Mouse (Mus musculus) small intestine, adult 2 months (tissue): ENCODE results near the gene Dph5. TPM values are rescaled to one million over a fixed set of nuclear protein-coding genes. Genes with fewer than 3 reads are reported as not detected.
"Not testable (repeated sequence)": the region's sequence is repeated elsewhere in the genome, so short reads cannot be mapped to it uniquely, and the experiment has no call there.

Source experiments
- H3K27ac ChIP-seq: fragments of 200-500 bp; 2 replicates; pipeline ENCODE4 v1.5.1; 2012; ENCODE audit warnings: low read depth, low read length, control low read depth, inconsistent platforms; ENCODE audit not compliant: insufficient read depth
- H3K27me3 ChIP-seq: fragments of 200-500 bp; 2 replicates; pipeline ENCODE4 v1.6.1; 2012; ENCODE audit warnings: mild to moderate bottlenecking, moderate library complexity, low read length, inconsistent platforms; ENCODE audit not compliant: control insufficient read depth, insufficient read depth
- H3K36me3 ChIP-seq: fragments of 200-500 bp; 2 replicates; pipeline ENCODE4 v1.6.1; 2012; ENCODE audit warnings: mild to moderate bottlenecking, low read length, control low read depth, inconsistent platforms; ENCODE audit not compliant: control insufficient read depth, insufficient read depth
- H3K4me1 ChIP-seq: fragments of 200-500 bp; 2 replicates; pipeline ENCODE4 v1.6.1; 2012; ENCODE audit warnings: low read length, inconsistent platforms, mixed read lengths; ENCODE audit not compliant: control insufficient read depth, insufficient read depth, insufficient read length
- H3K4me3 ChIP-seq: fragments of 200-500 bp; 2 replicates; pipeline ENCODE4 v1.5.1; 2012; ENCODE audit warnings: low read depth, mild to moderate bottlenecking, control low read depth, inconsistent platforms, low read length, moderate library complexity
- CTCF ChIP-seq: fragments of 200-500 bp; IDR thresholded peaks from 2 replicates; pipeline ENCODE4 v1.5.1; 2012; ENCODE audit warnings: low read depth, mild to moderate bottlenecking, control low read depth, inconsistent platforms, low read length, moderate library complexity, mixed read lengths; ENCODE audit not compliant: insufficient replicate concordance, insufficient read length; ENCODE audit errors: extremely low read depth
- POLR2A ChIP-seq: fragments of 200-500 bp; IDR thresholded peaks from 2 replicates; pipeline ENCODE4 v1.6.1; 2012; ENCODE audit warnings: low read depth, mild to moderate bottlenecking, control low read depth, inconsistent platforms, low read length, moderate library complexity
- WGBS: fragments of 180-500 bp; shearing (Covaris S2); methylation state at CpG from one replicate; pipeline ENCODE4 v1.1.7; 2018; 5-methylcytosine and 5-hydroxymethylcytosine counted together
- polyA plus RNA-seq: library from polyadenylated mRNA; depleted of rRNA; stranded (reverse); fragments of >200 nt; gene quantifications from 2 replicates; pipeline ENCODE4 v1.2.3, GENCODE M21; 2012

Dph5 gene
- polyA plus RNA-seq, 1 experiment: 0.94 TPM

DNA sequence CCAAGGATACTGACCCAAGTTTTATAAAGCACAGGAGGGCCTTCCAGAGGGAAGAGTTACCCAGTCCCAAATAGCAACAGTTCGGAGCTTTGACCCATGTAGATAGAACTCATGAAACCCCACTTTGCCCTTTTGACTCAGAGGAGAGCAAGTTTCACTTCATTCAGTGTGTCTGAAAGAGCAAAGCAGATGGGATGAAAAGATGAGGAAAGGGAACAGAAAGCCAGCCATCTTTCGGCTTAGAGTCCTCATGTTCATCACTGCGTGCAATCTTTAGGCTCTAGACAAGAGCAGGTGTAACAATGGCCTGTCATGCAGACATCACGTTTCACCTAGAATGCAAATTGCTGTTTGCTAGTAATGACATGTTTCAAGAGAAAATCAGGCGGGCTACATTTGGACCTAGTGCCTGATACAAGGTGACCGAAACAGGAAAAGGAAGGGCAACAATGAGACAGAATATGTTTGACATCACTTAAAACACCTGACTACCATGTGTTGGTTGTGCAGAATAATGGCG lies 32.9 kb upstream of the Dph5 start:
- TF ChIP-seq POLR2A (no peak), CTCF (no peak)
- Histone ChIP-seq H3K27ac (no peak overlapping the region), H3K4me3 (no peak overlapping the region), H3K27me3 (no peaks in the 10 kb centered on the region), H3K4me1 (no peaks in the 10 kb centered on the region), H3K36me3 (no peaks in the 10 kb centered on the region)
- WGBS: 93% methylated on average over 7 of the region's 7 CpGs

DNA sequence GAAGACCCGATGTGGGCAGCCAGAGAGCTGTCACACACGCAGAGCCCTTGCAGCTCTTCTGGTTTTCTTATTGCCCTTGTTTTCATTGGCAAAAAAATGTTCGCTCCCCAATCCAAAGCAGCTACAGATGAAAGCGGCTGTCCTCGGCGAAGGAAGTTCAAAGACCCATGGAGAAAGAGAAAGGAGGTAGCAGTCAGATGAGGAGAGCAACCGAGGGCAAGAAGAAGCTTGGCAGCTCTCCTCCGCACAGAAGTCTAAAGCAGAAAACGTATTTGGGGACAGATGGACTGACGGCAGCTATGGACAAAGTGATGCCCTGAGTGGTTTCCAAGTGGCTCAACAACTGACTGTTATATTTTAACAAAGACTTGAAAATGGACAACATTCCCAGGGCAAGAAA lies 32.1 kb upstream of the Dph5 start:
- Histone ChIP-seq H3K27me3 (no peaks in the 10 kb centered on the region), H3K4me3 (no peak overlapping the region), H3K36me3 (no peaks in the 10 kb centered on the region), H3K4me1 (no peaks in the 10 kb centered on the region), H3K27ac (no peak overlapping the region)
- 80% methylated on average over 10 of the region's 10 CpGs for WGBS
- TF ChIP-seq POLR2A: no peak
- TF ChIP-seq CTCF: no peak

GRCm38 (mm10) chr3:115856484-115857022 lies 31.1 kb upstream of the Dph5 start:
- Histone ChIP-seq H3K36me3 (no peaks in the 10 kb centered on the region), H3K4me1 (no peaks in the 10 kb centered on the region), H3K27ac (no peak overlapping the region), H3K4me3 (no peak overlapping the region), H3K27me3 (no peaks in the 10 kb centered on the region)
- WGBS: 34% methylated on average over 8 of the region's 8 CpGs
- TF ChIP-seq CTCF: no peak
- TF ChIP-seq POLR2A: no peak

DNA sequence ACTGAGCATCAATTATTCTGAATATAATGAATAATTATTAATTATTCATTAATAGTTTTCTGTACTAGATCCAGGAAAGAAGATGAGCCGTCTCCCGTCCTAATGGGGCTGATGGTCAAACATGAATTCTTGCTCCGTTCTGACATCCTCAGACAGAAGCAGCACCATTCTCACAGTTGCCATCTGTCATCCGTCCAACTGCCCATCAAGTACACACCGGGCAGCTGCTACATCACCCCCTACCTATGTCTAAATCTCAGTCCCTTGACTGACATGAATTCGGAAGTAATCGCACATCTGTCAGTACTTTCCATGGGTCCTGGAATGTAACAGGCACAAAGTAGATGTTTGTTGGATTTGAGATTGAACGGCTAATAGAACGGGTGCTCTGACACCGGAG lies 30.2 kb upstream of the Dph5 start:
- no peaks in the 10 kb centered on the region for H3K27me3 ChIP-seq
- no peak overlapping the region for H3K27ac ChIP-seq
- H3K36me3 ChIP-seq: no peaks in the 10 kb centered on the region
- TF ChIP-seq CTCF (no peak), POLR2A (no peak)
- H3K4me3 ChIP-seq: no peak overlapping the region
- H3K4me1 ChIP-seq: no peaks in the 10 kb centered on the region
- 90% methylated on average over 10 of the region's 10 CpGs for WGBS

DNA sequence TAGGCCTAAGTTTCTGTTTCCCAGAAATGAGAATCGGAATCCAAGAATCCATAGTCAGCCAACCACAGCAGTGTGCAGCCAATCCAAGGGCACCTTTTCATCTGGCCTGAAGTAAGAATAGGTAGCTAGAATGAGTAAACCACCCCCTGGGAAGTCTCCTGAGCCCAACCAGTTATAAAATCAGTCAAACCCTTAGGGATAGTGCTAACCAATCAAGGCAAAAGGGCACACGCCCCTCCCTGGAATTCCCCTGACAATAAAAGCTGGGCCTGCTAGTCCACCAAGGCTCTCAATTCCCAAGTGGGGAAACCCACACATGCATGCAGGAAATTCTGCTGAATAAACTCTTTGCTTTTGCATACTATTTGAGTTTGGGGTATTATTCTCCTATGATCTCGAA lies 28.8 kb upstream of the Dph5 start:
- H3K36me3 ChIP-seq: no peaks in the 10 kb centered on the region
- no peaks in the 10 kb centered on the region for H3K4me1 ChIP-seq
- no peak overlapping the region for H3K27ac ChIP-seq
- TF ChIP-seq CTCF: no peak
- no peak for TF ChIP-seq POLR2A
- H3K4me3 ChIP-seq: no peak overlapping the region
- no peaks in the 10 kb centered on the region for H3K27me3 ChIP-seq
- 76% methylated on average over 3 of the region's 3 CpGs for WGBS

DNA sequence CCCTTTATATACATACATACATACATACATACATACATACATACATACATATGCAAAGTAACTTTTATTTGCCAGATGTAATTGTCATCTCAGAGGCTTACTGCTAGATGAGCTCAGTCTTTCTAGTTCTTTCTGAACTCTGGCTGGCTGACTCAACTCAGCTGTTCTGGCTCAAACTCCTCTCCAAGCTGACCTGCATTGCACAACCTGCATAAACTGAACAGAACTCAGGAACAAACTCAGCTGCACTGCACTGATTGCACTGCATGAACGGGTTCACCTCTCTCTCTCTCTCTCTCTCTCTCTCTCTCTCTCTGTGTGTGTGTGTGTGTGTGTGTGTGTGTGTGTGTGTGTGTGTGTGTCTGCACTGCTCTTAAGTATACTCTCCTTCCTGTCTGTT lies 26.9 kb upstream of the Dph5 start:
- H3K4me3 ChIP-seq, H3K27ac ChIP-seq, H3K36me3 ChIP-seq, H3K27me3 ChIP-seq, H3K4me1 ChIP-seq: not testable (repeated sequence)
- WGBS: 86% methylated on average over 1 of the region's 1 CpGs

DNA sequence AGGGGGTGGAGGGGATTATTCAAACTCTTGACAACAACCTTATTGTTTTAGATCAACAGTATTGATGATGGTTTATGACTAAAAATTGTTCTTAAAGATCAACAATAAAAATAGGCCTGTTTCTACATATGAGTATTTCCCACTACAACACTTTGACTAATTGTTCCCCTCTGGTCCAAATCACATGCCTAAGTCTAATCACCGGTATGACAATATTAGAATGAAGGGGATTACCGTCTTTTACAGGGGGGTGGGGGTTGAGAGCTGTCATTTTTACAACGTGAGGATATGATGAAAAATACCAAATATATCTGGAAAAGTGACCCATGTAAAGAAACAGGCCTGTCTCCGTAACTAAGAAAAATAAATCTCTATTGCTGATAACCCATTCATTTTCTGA lies 24.1 kb upstream of the Dph5 start:
- Histone ChIP-seq H3K27ac (no peak overlapping the region), H3K4me3 (no peak overlapping the region), H3K36me3 (no peaks in the 10 kb centered on the region), H3K4me1 (no peaks in the 10 kb centered on the region), H3K27me3 (no peaks in the 10 kb centered on the region)
- TF ChIP-seq CTCF (no peak), POLR2A (no peak)
- WGBS: 72% methylated on average over 4 of the region's 4 CpGs

- no peaks in the 10 kb centered on the region for H3K4me1 ChIP-seq
- TF ChIP-seq CTCF (no peak), POLR2A (no peak)
- H3K27ac ChIP-seq: no peak overlapping the region
- H3K4me3 ChIP-seq: no peak overlapping the region
- WGBS: 71% methylated on average over 4 of the region's 4 CpGs
- no peaks in the 10 kb centered on the region for H3K27me3 ChIP-seq
- no peaks in the 10 kb centered on the region for H3K36me3 ChIP-seq
These were observed 20.5 kb upstream of the Dph5 start for GRCm38 (mm10) chr3:115867150-115867549.
